Mouse (Mus musculus): ENCODE results near the gene Rbak.

DNA sequence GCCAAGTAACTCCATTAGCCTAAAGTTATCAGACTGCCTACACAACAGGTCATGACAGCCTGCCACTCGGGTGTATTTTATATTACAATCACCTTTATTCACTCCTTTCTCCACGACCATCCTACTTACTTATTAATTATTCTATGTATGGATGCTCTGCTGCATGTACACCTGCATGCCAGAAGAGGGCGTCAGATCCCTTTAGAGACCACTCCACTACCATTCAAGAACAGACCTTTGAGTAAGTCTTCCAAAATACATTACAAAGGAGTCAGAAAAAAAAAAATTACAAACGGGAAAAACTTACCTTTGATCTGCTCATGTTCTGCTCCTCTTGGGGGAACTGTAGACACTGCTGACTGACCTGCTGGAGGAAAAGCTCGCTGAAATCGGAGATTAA lies 1.4 kb downstream of the Rbak start:
- TF ChIP-seq POLR2A (IDR thresholded peaks at IDR 0.05; ENCODE audit: borderline replicate concordance, control insufficient read depth, low read depth, low read length): no peak
- no peak for TF ChIP-seq CTCF (IDR thresholded peaks at IDR 0.05; ENCODE audit: control insufficient read depth, insufficient read depth, low read length)

All from bone marrow, adult 2 months (tissue).